In the genomic region with DNA sequence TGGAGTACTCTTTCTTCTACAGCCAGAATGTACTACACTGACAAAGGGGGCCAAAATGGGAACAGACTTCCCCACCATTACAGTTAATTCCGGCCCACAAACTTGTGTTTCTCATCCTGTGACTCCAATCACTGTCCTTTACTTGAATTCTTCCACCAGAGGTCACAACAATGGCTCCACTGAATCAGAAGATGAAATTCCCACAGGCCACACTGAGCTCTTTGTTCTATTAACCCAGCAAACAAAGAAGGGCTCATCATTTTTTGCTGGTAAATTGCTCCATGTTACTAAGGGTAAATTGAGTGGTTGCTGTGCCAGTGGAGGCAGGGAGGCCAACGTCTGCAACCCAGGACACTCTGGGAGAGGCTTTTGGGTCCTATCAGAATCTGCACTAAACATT, we compare ENCODE assay signal across 23 mouse cellular contexts. TPM values are rescaled to one million over a fixed set of nuclear protein-coding genes. Genes with fewer than 3 reads are reported as not detected.
DNase-seq lines count a peak whose midpoint lies in the region; ATAC-seq and TF ChIP-seq lines count a peak whose summit lies in the region.
"Had no signal": no experiment of that assay in that cellular context is flagged by ENCODE, and none has a peak within 500 bp of the region (broad histone marks: within the 10 kb centered on the region; RNA-seq: fewer than 3 reads in every experiment).

No protein-coding gene starts in this region.

- no peak overlapping the region for H3K4me2 ChIP-seq in hindbrain, embryonic 11.5 days (replicated peaks; ENCODE audit: low read depth, low read length)
- no peak overlapping the region for H3K4me2 ChIP-seq in hindbrain, embryonic 16.5 days (ENCODE audit: low read length)
- H3K4me2 ChIP-seq in midbrain, postnatal 0 days (ENCODE audit: low read depth, low read length, poor library complexity, severe bottlenecking), result no peak overlapping the region
- no peak overlapping the region for H3K4me2 ChIP-seq in midbrain, embryonic 11.5 days
- H3K4me2 ChIP-seq: embryonic facial prominence, embryonic 13.5 days; heart, embryonic 11.5 days; limb, embryonic 13.5 days; liver, embryonic 15.5 days had no signal

- ATAC-seq in hindbrain, embryonic 11.5 days (ENCODE audit: low FRiP score), result no peak
- no peak for ATAC-seq in hindbrain, embryonic 16.5 days
- ATAC-seq in midbrain, postnatal 0 days (ENCODE audit: low FRiP score), result no peak
- no peak for ATAC-seq in midbrain, embryonic 11.5 days (ENCODE audit: low FRiP score)
- ATAC-seq: CD4-positive, CD25-positive, alpha-beta regulatory T cell, adult 4 months had no signal

- no peaks in the 10 kb centered on the region for H3K36me3 ChIP-seq in hindbrain, embryonic 11.5 days (ENCODE audit: control insufficient read depth, insufficient read depth, low read length)
- H3K36me3 ChIP-seq in hindbrain, embryonic 16.5 days (ENCODE audit: control insufficient read depth, insufficient read depth, low read length), result no peaks in the 10 kb centered on the region
- no peaks in the 10 kb centered on the region for H3K36me3 ChIP-seq in midbrain, postnatal 0 days (ENCODE audit: insufficient read depth, low read length)
- no peaks in the 10 kb centered on the region for H3K36me3 ChIP-seq in midbrain, embryonic 11.5 days (ENCODE audit: control insufficient read depth, insufficient read depth, low read length)
- H3K36me3 ChIP-seq: embryonic facial prominence, embryonic 13.5 days; limb, embryonic 13.5 days; liver, embryonic 15.5 days; midbrain, embryonic 10.5 days had no signal

- no peak for TF ChIP-seq CTCF in midbrain, postnatal 0 days (IDR thresholded peaks at IDR 0.05)

- no peak overlapping the region for H3K4me3 ChIP-seq in hindbrain, embryonic 11.5 days (ENCODE audit: low read depth, low read length)
- H3K4me3 ChIP-seq in hindbrain, embryonic 16.5 days (ENCODE audit: low read length), result no peak overlapping the region
- H3K4me3 ChIP-seq in midbrain, postnatal 0 days (ENCODE audit: low read depth, low read length), result no peak overlapping the region
- H3K4me3 ChIP-seq in midbrain, embryonic 11.5 days (ENCODE audit: low read depth, low read length), result no peak overlapping the region
- H3K4me3 ChIP-seq: embryonic facial prominence, embryonic 13.5 days; limb, embryonic 13.5 days; liver, embryonic 15.5 days; midbrain, embryonic 10.5 days had no signal

- H3K9me3 ChIP-seq in hindbrain, embryonic 11.5 days (ENCODE audit: control insufficient read depth, low read length), result no peaks in the 10 kb centered on the region
- no peaks in the 10 kb centered on the region for H3K9me3 ChIP-seq in hindbrain, embryonic 16.5 days (ENCODE audit: control insufficient read depth, low read length)
- H3K9me3 ChIP-seq in midbrain, postnatal 0 days (ENCODE audit: low read length), result no peaks in the 10 kb centered on the region
- H3K9me3 ChIP-seq in midbrain, embryonic 11.5 days (ENCODE audit: control insufficient read depth, low read length), result no peaks in the 10 kb centered on the region
- H3K9me3 ChIP-seq: embryonic facial prominence, embryonic 13.5 days; limb, embryonic 13.5 days; liver, embryonic 15.5 days; midbrain, embryonic 10.5 days had no signal

- H3K27ac ChIP-seq in hindbrain, embryonic 11.5 days (ENCODE audit: low read depth, low read length), result no peak overlapping the region
- no peak overlapping the region for H3K27ac ChIP-seq in hindbrain, embryonic 16.5 days (ENCODE audit: low read depth, low read length)
- H3K27ac ChIP-seq in midbrain, postnatal 0 days (ENCODE audit: low read depth, low read length), result no peak overlapping the region
- no peak overlapping the region for H3K27ac ChIP-seq in midbrain, embryonic 11.5 days (ENCODE audit: low read depth, low read length)
- H3K27ac ChIP-seq: embryonic facial prominence, embryonic 13.5 days; limb, embryonic 13.5 days; liver, embryonic 15.5 days; midbrain, embryonic 10.5 days had no signal

- 46% methylated on average over 2 of the region's 2 CpGs for WGBS in hindbrain, embryonic 11.5 days
- WGBS in hindbrain, embryonic 16.5 days, result 25% methylated on average over 2 of the region's 2 CpGs
- WGBS in midbrain, postnatal 0 days, result 58% methylated on average over 2 of the region's 2 CpGs
- 60% methylated on average over 2 of the region's 2 CpGs for WGBS in midbrain, embryonic 11.5 days

- H3K9ac ChIP-seq in hindbrain, embryonic 11.5 days (ENCODE audit: low read depth, low read length), result no peak overlapping the region
- H3K9ac ChIP-seq in hindbrain, embryonic 16.5 days (ENCODE audit: low read depth, low read length), result no peak overlapping the region
- no peak overlapping the region for H3K9ac ChIP-seq in midbrain, postnatal 0 days (replicated peaks; ENCODE audit: low read length, poor library complexity, severe bottlenecking)
- H3K9ac ChIP-seq in midbrain, embryonic 11.5 days (ENCODE audit: low read length), result no peak overlapping the region
- H3K9ac ChIP-seq: embryonic facial prominence, embryonic 13.5 days; limb, embryonic 13.5 days; liver, embryonic 15.5 days had no signal

- DNase-seq in hindbrain, embryonic 11.5 days (ENCODE audit: low spot score), result peak; percentile 14
- DNase-seq in midbrain, postnatal 0 days (ENCODE audit: low spot score), result peak; percentile 30
- no peak for DNase-seq in midbrain, embryonic 11.5 days (ENCODE audit: low spot score, missing footprints)
- DNase-seq in embryo, embryonic 11 days, result peak; percentile 20
- DNase-seq in retina, embryonic 14.5 days (ENCODE audit: low spot score), result peak; percentile 90
- DNase-seq in cerebellum, postnatal 10 days, result no peak
- DNase-seq in right cerebral cortex, postnatal 25 days, result no peak
- DNase-seq: adrenal gland, postnatal 10 days; cerebellum, adult 9-11 months; gastrocnemius, postnatal 25 days; kidney, adult 18-20 months; kidney, postnatal 14 days; lung, postnatal 10 days; right cerebral cortex, adult 18-20 months; spleen, adult 18-20 months; thymus, postnatal 4 days had no signal

- H3K27me3 ChIP-seq in hindbrain, embryonic 11.5 days (ENCODE audit: control insufficient read depth, insufficient read depth, low read length), result no peaks in the 10 kb centered on the region
- no peaks in the 10 kb centered on the region for H3K27me3 ChIP-seq in hindbrain, embryonic 16.5 days (replicated peaks; ENCODE audit: control insufficient read depth, insufficient read depth, low read length)
- H3K27me3 ChIP-seq in midbrain, postnatal 0 days (ENCODE audit: insufficient read depth, low read length), result no peaks in the 10 kb centered on the region
- no peaks in the 10 kb centered on the region for H3K27me3 ChIP-seq in midbrain, embryonic 11.5 days (ENCODE audit: control insufficient read depth, insufficient read depth, low read length)
- H3K27me3 ChIP-seq: embryonic facial prominence, embryonic 13.5 days; limb, embryonic 13.5 days; liver, embryonic 15.5 days had no signal

- H3K4me1 ChIP-seq in hindbrain, embryonic 11.5 days (replicated peaks; ENCODE audit: control insufficient read depth, insufficient read depth, low read length), result no peaks in the 10 kb centered on the region
- H3K4me1 ChIP-seq in hindbrain, embryonic 16.5 days (ENCODE audit: control insufficient read depth, insufficient read depth, low read depth, low read length), result no peaks in the 10 kb centered on the region
- no peaks in the 10 kb centered on the region for H3K4me1 ChIP-seq in midbrain, postnatal 0 days (ENCODE audit: insufficient read depth, low read length)
- H3K4me1 ChIP-seq in midbrain, embryonic 11.5 days (ENCODE audit: control insufficient read depth, insufficient read depth, low read length), result no peaks in the 10 kb centered on the region
- H3K4me1 ChIP-seq: limb, embryonic 13.5 days; liver, embryonic 15.5 days had no signal

RNA-seq across cellular contexts. Expression of a gene that starts 27.9 kb away (rescaled TPM):
- 123 and 132 TPM in 2 replicates for polyA plus RNA-seq in hindbrain, embryonic 11.5 days (2014; fragmentation: Nextera tagmentation; extraction: Ambion mirVana)
- 113 and 121 TPM in 2 replicates for polyA plus RNA-seq in hindbrain, embryonic 16.5 days (2015; fragmentation: Nextera tagmentation; extraction: Ambion mirVana)
- 109 TPM in 2 replicates for total RNA-seq in midbrain, postnatal 0 days (2014; rRNA removed)
- polyA plus RNA-seq in midbrain, postnatal 0 days (2015; fragmentation: Nextera tagmentation; extraction: Ambion mirVana), result 134 and 146 TPM in 2 replicates
- 119 and 129 TPM in 2 replicates for polyA plus RNA-seq in midbrain, embryonic 11.5 days (2014; fragmentation: Nextera tagmentation; extraction: Ambion mirVana)

RNA-seq across cellular contexts. Expression of a gene that starts 32.8 kb away (rescaled TPM):
- polyA plus RNA-seq in hindbrain, embryonic 11.5 days (2014; fragmentation: Nextera tagmentation; extraction: Ambion mirVana), result 13.0 and 14.2 TPM in 2 replicates
- 12.5 and 15.1 TPM in 2 replicates for polyA plus RNA-seq in hindbrain, embryonic 16.5 days (2015; fragmentation: Nextera tagmentation; extraction: Ambion mirVana)
- 12.9 and 16.3 TPM in 2 replicates for total RNA-seq in midbrain, postnatal 0 days (2014; rRNA removed)
- polyA plus RNA-seq in midbrain, postnatal 0 days (2015; fragmentation: Nextera tagmentation; extraction: Ambion mirVana), result 9.2 and 10.3 TPM in 2 replicates
- polyA plus RNA-seq in midbrain, embryonic 11.5 days (2014; fragmentation: Nextera tagmentation; extraction: Ambion mirVana), result 10.5 and 14.5 TPM in 2 replicates

RNA-seq across cellular contexts. Expression of a gene that starts 56.3 kb away (rescaled TPM):
- 14.1 and 17.2 TPM in 2 replicates for polyA plus RNA-seq in hindbrain, embryonic 11.5 days (2014; fragmentation: Nextera tagmentation; extraction: Ambion mirVana)
- polyA plus RNA-seq in hindbrain, embryonic 16.5 days (2015; fragmentation: Nextera tagmentation; extraction: Ambion mirVana), result 2.9 and 4.3 TPM in 2 replicates
- 3.1 and 3.2 TPM in 2 replicates for total RNA-seq in midbrain, postnatal 0 days (2014; rRNA removed)
- 1.6 and 2.2 TPM in 2 replicates for polyA plus RNA-seq in midbrain, postnatal 0 days (2015; fragmentation: Nextera tagmentation; extraction: Ambion mirVana)
- polyA plus RNA-seq in midbrain, embryonic 11.5 days (2014; fragmentation: Nextera tagmentation; extraction: Ambion mirVana), result 15.5 and 18.2 TPM in 2 replicates

Comparison
In these comparisons a context has a peak if more than half of its experiments do, and no peak if none do; other contexts are left out.
1. DNase-seq: peak in hindbrain, embryonic 11.5 days (single experiment), midbrain, postnatal 0 days (single experiment), embryo, embryonic 11 days (single experiment) and retina, embryonic 14.5 days (single experiment); none in midbrain, embryonic 11.5 days (single experiment), cerebellum, postnatal 10 days (0 of 2) and right cerebral cortex, postnatal 25 days (single experiment).